Mouse (Mus musculus): Measurements from ENCODE around the gene Gm13288.
A peak's percentile ranks its signal among the peaks of the same experiment; 100 is the strongest.
"Not testable (repeated sequence)": the region's sequence is repeated elsewhere in the genome, so short reads cannot be mapped to it uniquely, and the experiment has no call there.

Gene Gm13288

DNA sequence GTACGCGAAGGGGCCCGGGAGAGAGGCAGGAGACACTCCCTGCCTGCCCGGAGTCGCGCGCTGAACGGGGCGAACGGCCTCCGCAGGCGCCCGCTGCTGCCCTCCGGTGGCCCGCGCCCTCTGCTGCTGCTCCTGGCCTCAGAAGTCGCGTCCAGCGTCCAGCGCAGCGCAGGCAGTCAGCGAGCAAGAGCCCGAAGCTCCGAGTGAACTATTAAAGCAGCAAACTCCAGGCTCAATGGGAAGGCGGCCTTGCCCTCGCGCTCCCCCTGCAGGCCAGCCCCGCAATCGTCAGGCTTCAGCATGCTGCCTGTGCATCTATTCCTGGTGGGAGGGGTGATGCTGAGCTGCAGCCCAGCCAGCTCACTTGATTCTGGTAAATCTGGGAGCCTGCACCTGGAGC is 2.4 kb upstream of the Gm13288 start, which contains the start of gene Gm13287:
TSS of gene Gm13287 (plus strand) at position 301 of the 400 bp plus-strand sequence.
- not testable (repeated sequence) for DNase-seq (ENCODE audit: low spot score)

GRCm38 (mm10) chr4:88805761-88806160 is 430 bp downstream of the Gm13288 start:
- peak; percentile 49 for DNase-seq (ENCODE audit: low spot score)

- DNase-seq (ENCODE audit: low spot score), result no peak
Observed at GRCm38 (mm10) chr4:88815928-88816327, 10.6 kb downstream of the Gm13288 start, which contains the start of gene Ifna7. Gene Ifna7, plus strand, starts transcription at chr4:88816228.

DNA sequence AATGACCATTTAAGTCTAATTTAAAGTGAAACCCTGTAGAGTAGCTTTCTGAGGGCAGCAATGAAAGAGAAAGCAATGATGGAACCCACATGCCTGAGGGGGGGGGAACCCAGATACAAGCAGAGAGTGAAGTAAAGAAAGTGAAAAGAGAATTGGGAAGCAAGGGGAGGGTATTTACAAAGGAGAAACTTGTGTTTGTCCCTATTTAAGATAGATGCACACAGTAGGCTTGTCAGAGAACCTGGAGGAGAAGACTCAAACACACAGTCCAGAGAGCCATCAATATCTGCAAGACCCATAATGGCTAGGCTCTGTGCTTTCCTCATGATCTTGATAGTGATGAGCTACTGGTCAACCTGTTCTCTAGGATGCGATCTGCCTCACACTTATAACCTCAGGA is 14.3 kb downstream of the Gm13288 start, which contains the start of gene Ifna11:
TSS of gene Ifna11 (plus strand) at position 301 of the 400 bp plus-strand sequence.
- DNase-seq (ENCODE audit: low spot score), result no peak

GRCm38 (mm10) chr4:88822995-88823394 is 17.7 kb downstream of the Gm13288 start:
- DNase-seq (ENCODE audit: low spot score), result no peak

DNA sequence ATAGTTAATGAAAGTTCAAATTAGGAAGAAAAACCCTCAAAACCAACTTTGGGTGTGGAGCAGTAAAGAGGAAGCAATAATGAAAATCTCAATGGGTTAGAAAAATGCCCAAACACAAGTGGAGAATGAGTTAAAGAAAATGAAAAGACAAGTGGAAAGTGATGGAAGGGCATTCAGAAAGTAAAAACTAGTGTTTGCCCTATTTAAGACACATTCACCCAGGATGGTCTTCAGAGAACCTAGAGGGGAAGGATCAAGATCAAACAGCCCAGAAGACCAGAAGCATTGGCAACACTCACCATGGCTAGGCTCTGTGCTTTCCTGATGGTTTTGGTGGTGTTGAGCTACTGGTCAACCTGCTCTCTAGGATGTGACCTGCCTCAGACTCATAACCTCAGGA is 21.8 kb downstream of the Gm13288 start, which contains the start of gene Ifna6:
TSS of gene Ifna6 (plus strand) at position 301 of the 400 bp plus-strand sequence.
- not testable (repeated sequence) for DNase-seq (ENCODE audit: low spot score)

- DNase-seq (ENCODE audit: low spot score), result no peak
Observed at GRCm38 (mm10) chr4:88830523-88830922, 25.2 kb downstream of the Gm13288 start.

GRCm38 (mm10) chr4:88835225-88835624 is 29.9 kb downstream of the Gm13288 start, which contains the start of gene Ifna5:
Gene Ifna5, plus strand, starts transcription at chr4:88835525.
- DNase-seq (ENCODE audit: low spot score), result not testable (repeated sequence)

GRCm38 (mm10) chr4:88838828-88839227 is 33.5 kb downstream of the Gm13288 start:
- no peak for DNase-seq (ENCODE audit: low spot score)

- no peak for DNase-seq (ENCODE audit: low spot score)
Observed at GRCm38 (mm10) chr4:88840058-88840457, 34.7 kb downstream of the Gm13288 start.

DNA sequence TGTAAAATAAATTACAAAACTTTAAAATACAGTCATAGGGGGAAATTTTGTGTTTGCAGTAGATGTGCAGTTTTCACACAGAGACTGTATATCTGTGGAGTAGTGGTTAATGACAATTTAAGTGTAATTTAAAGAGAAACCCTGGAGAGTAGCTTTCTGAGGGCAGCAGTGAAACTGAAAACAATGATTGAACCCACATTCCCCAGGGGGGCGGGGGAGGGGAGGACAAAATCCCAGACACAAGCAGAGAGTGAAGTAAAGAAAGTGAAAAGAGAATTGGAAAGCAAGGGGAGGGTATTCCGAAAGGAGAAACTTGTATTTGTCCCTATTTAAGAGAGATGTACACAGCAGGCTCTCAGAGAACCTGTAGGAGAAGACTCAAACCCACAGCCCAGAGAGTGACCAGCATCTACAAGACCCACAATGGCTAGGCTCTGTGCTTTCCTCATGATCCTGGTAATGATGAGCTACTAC is 36.1 kb downstream of the Gm13288 start, which contains the start of gene Ifna4:
TSS of gene Ifna4 (plus strand) at position 424 of the 474 bp plus-strand sequence.
- DNase-seq (ENCODE audit: low spot score), result no peak

GRCm38 (mm10) chr4:88845334-88845733 is 40.0 kb downstream of the Gm13288 start:
- no peak for DNase-seq (ENCODE audit: low spot score)

DNA sequence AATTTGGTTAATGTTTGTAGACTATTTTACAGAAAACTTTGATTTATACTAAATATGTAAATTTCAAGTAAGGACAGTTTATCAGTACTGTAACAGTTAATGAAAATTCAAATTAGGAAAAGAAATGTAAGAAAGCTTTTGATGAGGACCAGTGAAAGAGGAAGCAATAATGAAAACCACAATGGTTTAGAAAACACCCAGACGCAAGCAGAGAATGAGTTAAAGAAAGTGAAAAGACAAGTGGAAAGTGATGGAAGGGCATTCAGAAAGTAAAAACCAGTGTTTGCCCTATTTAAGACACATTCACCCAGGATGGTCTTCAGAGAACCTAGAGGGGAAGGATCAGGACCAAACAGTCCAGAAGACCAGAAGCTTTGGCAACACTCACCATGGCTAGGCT is 44.4 kb downstream of the Gm13288 start, which contains the start of gene Ifna1:
TSS of gene Ifna1 (plus strand) at position 390 of the 400 bp plus-strand sequence.
- DNase-seq (ENCODE audit: low spot score), result no peak

GRCm38 (mm10) chr4:88851026-88851763 is 45.9 kb downstream of the Gm13288 start:
- DNase-seq (ENCODE audit: low spot score), result no peak

Data from ovary, postnatal 36 days (tissue).